Mouse (Mus musculus): ENCODE measurements around the gene Slc16a10.

Gene Slc16a10

GRCm38 (mm10) chr10:40141864-40142523 lies at the start of gene Slc16a10:
Gene Slc16a10 (minus strand): TSS chr10:40142258.
- peak; percentile 93 for DNase-seq (ENCODE audit: extremely low spot score)

GRCm38 (mm10) chr10:40191338-40191979 lies 49.4 kb upstream of the Slc16a10 start:
- DNase-seq (ENCODE audit: extremely low spot score), result no peak

- no peak for DNase-seq (ENCODE audit: extremely low spot score)
Observed at GRCm38 (mm10) chr10:40190871-40191270, 48.8 kb upstream of the Slc16a10 start.

GRCm38 (mm10) chr10:40189689-40190088 lies 47.6 kb upstream of the Slc16a10 start:
- DNase-seq (ENCODE audit: extremely low spot score), result no peak

- DNase-seq (ENCODE audit: extremely low spot score), result no peak
Observed at GRCm38 (mm10) chr10:40188831-40189230, 46.8 kb upstream of the Slc16a10 start.

GRCm38 (mm10) chr10:40185956-40186355 lies 43.9 kb upstream of the Slc16a10 start:
- DNase-seq (ENCODE audit: extremely low spot score), result peak; percentile 24

- no peak for DNase-seq (ENCODE audit: extremely low spot score)
Observed at GRCm38 (mm10) chr10:40180011-40180410, 38.0 kb upstream of the Slc16a10 start.

- no peak for DNase-seq (ENCODE audit: extremely low spot score)
Observed at GRCm38 (mm10) chr10:40179142-40179541, 37.1 kb upstream of the Slc16a10 start.

GRCm38 (mm10) chr10:40177323-40177962 lies 35.4 kb upstream of the Slc16a10 start:
- no peak for DNase-seq (ENCODE audit: extremely low spot score)

GRCm38 (mm10) chr10:40172136-40172535 lies 30.1 kb upstream of the Slc16a10 start:
- DNase-seq (ENCODE audit: extremely low spot score), result no peak

- DNase-seq (ENCODE audit: extremely low spot score), result no peak
Observed at GRCm38 (mm10) chr10:40171211-40171610, 29.2 kb upstream of the Slc16a10 start.

GRCm38 (mm10) chr10:40170141-40170558 lies 28.1 kb upstream of the Slc16a10 start:
- DNase-seq (ENCODE audit: extremely low spot score), result no peak

GRCm38 (mm10) chr10:40169566-40169965 lies 27.5 kb upstream of the Slc16a10 start:
- no peak for DNase-seq (ENCODE audit: extremely low spot score)

GRCm38 (mm10) chr10:40169088-40169487 lies 27.0 kb upstream of the Slc16a10 start:
- DNase-seq (ENCODE audit: extremely low spot score), result no peak

GRCm38 (mm10) chr10:40164421-40165386 lies 22.6 kb upstream of the Slc16a10 start:
- no peak for DNase-seq (ENCODE audit: extremely low spot score)

- no peak for DNase-seq (ENCODE audit: extremely low spot score)
Observed at GRCm38 (mm10) chr10:40163914-40164313, 21.9 kb upstream of the Slc16a10 start.

GRCm38 (mm10) chr10:40163338-40163737 lies 21.3 kb upstream of the Slc16a10 start:
- DNase-seq (ENCODE audit: extremely low spot score), result no peak

- DNase-seq (ENCODE audit: extremely low spot score), result no peak
Observed at GRCm38 (mm10) chr10:40161701-40162255, 19.7 kb upstream of the Slc16a10 start.

GRCm38 (mm10) chr10:40161236-40161635 lies 19.2 kb upstream of the Slc16a10 start:
- DNase-seq (ENCODE audit: extremely low spot score), result no peak

GRCm38 (mm10) chr10:40152550-40152857 lies 10.4 kb upstream of the Slc16a10 start:
- no peak for DNase-seq (ENCODE audit: extremely low spot score)

- DNase-seq (ENCODE audit: extremely low spot score), result no peak
Observed at GRCm38 (mm10) chr10:40151852-40152549, 9.9 kb upstream of the Slc16a10 start.
